Mouse (Mus musculus) MEL-GATA-1-ER (cell line): Measurements from ENCODE around the gene Defb48.
A peak's percentile ranks its signal among the peaks of the same experiment; 100 is the strongest.

ENCODE experiments used
- DNase-seq: peaks from one replicate; pipeline ENCODE4 v3.0.0-alpha.2; 2012; ENCODE audit warnings: low read depth; ENCODE audit errors: extremely low read depth

The Defb48 gene

GRCm38 (mm10) chr14:62984410-62984809 lies at the start of gene Defb48:
Defb48 (minus strand) TSS chr14:62984510.
- no peak for DNase-seq

- DNase-seq: no peak
Measured at GRCm38 (mm10) chr14:63020524-63021156, 36.3 kb upstream of the Defb48 start.

GRCm38 (mm10) chr14:63014667-63015066 lies 30.4 kb upstream of the Defb48 start:
- no peak for DNase-seq

- DNase-seq: no peak
Measured at GRCm38 (mm10) chr14:63013082-63013481, 28.8 kb upstream of the Defb48 start.

- no peak for DNase-seq
Measured at GRCm38 (mm10) chr14:63011471-63011870, 27.2 kb upstream of the Defb48 start, which contains the start of gene Defb43. Defb43 (plus strand) TSS chr14:63011771.

GRCm38 (mm10) chr14:63002588-63002987 lies 18.3 kb upstream of the Defb48 start:
- DNase-seq: no peak

GRCm38 (mm10) chr14:62998977-62999376 lies 14.7 kb upstream of the Defb48 start:
- DNase-seq: no peak

- no peak for DNase-seq
Measured at GRCm38 (mm10) chr14:62997777-62998176, 13.5 kb upstream of the Defb48 start, which contains the start of gene Defb47. Defb47 (plus strand) TSS chr14:62998077.

- no peak for DNase-seq
Measured at GRCm38 (mm10) chr14:62991849-62992510, 7.7 kb upstream of the Defb48 start.

GRCm38 (mm10) chr14:62991271-62991670 lies 7.0 kb upstream of the Defb48 start:
- no peak for DNase-seq

- peak; percentile 70 for DNase-seq
Measured at GRCm38 (mm10) chr14:62979815-62980214, 4.5 kb downstream of the Defb48 start.

- DNase-seq: peak; percentile 30
Measured at GRCm38 (mm10) chr14:62975046-62975445, 9.3 kb downstream of the Defb48 start.

- DNase-seq: no peak
Measured at GRCm38 (mm10) chr14:62965811-62966520, 18.3 kb downstream of the Defb48 start.

- DNase-seq: no peak
Measured at GRCm38 (mm10) chr14:62965342-62965741, 19.0 kb downstream of the Defb48 start.

GRCm38 (mm10) chr14:62963632-62964031 lies 20.7 kb downstream of the Defb48 start:
- DNase-seq: no peak

GRCm38 (mm10) chr14:62956091-62956490 lies 28.2 kb downstream of the Defb48 start:
- no peak for DNase-seq

GRCm38 (mm10) chr14:62946794-62947193 lies 37.5 kb downstream of the Defb48 start:
- no peak for DNase-seq

GRCm38 (mm10) chr14:62940383-62941074 lies 43.8 kb downstream of the Defb48 start:
- no peak for DNase-seq

GRCm38 (mm10) chr14:62939435-62939834 lies 44.9 kb downstream of the Defb48 start:
- DNase-seq: no peak

- no peak for DNase-seq
Measured at GRCm38 (mm10) chr14:62937675-62938074, 46.6 kb downstream of the Defb48 start.

- no peak for DNase-seq
Measured at GRCm38 (mm10) chr14:62936631-62937380, 47.5 kb downstream of the Defb48 start.
